Mouse (Mus musculus): Measurements from ENCODE around the gene Aldh3b2. TPM values are rescaled to one million over a fixed set of nuclear protein-coding genes. Genes with fewer than 3 reads are reported as not detected.
A peak's percentile ranks its signal among the peaks of the same experiment; 100 is the strongest.

Aldh3b2 gene
- total RNA-seq, 2 experiments from 2014 or later = 1.1 to 1.3 TPM

DNA sequence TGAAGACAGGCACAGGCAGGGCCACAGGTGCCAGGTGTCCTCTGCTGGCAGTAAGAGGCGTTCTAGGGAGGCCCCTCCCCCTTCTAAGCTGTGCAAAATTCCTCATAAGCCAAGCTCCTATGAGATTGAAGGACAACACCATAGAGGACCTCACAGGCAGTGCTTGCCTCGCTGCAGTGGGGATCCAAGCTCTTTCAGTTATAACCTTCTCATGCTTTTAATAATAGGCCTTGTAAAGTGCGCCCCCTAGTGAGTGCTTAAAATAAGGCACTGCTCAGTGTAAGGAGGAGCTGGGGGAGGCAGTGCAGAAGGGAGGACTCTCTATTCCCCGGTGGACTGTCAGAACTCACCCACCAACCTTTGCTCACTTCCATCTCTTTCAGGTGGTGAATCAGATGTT, 8.2 kb downstream of the Aldh3b2 start:
- peak; percentile 65; the same call in 1 of the 2 replicates for ATAC-seq (replicated peaks; ENCODE audit: low FRiP score, poor library complexity, severe bottlenecking)

DNA sequence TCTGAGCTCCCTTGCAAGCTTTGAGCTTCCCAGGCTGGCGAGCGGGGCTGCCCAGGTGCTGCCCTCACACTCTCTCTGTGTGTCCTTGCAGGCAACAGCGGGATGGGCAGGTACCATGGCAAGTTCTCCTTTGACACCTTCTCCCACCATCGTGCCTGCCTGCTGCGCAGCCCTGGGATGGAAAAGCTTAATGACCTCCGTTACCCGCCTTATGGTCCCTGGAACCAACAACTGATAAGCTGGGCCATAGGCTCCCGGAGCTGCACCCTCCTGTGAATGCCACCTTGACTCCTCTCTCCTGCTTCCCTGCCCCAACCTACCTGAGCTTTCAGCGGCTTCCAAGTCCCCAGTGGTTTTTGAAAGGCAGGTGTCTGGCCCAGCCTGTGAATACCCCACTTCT, 8.8 kb downstream of the Aldh3b2 start:
- no peak for ATAC-seq (replicated peaks; ENCODE audit: low FRiP score, poor library complexity, severe bottlenecking)

DNA sequence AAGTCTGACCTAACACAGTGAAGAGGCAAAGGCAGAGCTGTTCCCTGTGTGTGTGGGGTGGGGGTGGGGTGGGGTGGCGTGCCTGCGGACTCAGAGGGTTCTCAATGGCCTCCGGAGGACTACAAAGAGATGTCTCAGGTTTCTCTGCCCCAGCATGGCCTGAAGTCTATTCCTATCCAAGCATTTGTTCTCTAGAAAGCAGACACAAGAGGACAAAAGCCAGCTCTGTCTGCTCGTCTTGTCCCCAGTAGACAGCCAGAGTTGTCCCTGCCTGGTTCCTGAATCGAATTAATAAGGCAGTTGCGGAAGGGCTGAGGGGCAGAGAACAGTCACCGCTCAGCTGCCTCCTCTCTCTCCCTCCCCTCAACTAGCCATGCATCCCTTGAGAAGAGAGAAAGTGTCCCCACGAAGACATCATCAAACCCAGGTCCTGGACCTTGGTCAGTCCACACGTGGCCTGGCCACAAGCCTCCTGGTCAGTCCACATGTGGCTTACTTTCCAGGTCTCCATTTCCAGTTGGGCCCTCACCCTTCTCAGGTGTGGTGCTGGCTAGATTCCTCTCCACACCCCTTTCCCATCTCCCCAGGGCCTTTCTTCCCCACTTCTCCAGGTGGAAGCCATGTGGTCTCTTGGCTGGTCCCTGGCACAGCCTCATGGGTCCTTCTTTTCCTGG, 11.5 kb downstream of the Aldh3b2 start:
- no peak for ATAC-seq (replicated peaks; ENCODE audit: low FRiP score, poor library complexity, severe bottlenecking)

GRCm38 (mm10) chr19:3985261-3985681, 13.1 kb downstream of the Aldh3b2 start:
- ATAC-seq (replicated peaks; ENCODE audit: low FRiP score, poor library complexity, severe bottlenecking) = no peak

- ATAC-seq (replicated peaks; ENCODE audit: low FRiP score, poor library complexity, severe bottlenecking) = peak; percentile 63
Measured at GRCm38 (mm10) chr19:3986334-3986733, 14.2 kb downstream of the Aldh3b2 start, which contains the start of gene Acy3. Acy3 (plus strand) TSS chr19:3986570.

- ATAC-seq (replicated peaks; ENCODE audit: low FRiP score, poor library complexity, severe bottlenecking) = no peak
Measured at GRCm38 (mm10) chr19:3988066-3988465, 15.9 kb downstream of the Aldh3b2 start.

DNA sequence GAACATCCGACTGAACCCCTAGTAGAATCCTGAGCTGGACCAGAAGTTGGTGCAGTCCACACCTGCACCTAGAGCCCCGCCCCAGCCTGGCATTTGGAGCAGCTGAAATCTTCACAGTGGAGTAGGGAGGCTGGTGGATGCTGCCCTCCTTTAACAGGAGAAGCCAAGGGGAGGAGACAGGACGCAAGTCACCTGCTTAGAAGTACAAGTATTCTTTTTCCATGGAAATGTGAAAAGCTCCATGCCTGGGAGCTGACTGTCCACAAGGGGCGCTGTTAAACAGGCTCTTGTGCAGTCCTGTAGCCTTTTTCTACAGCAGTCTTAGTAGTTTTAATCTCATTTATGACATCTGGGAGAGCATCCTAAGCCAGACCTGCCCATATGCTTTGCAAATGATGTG, 16.6 kb downstream of the Aldh3b2 start:
- ATAC-seq (replicated peaks; ENCODE audit: low FRiP score, poor library complexity, severe bottlenecking) = no peak

- no peak for ATAC-seq (replicated peaks; ENCODE audit: low FRiP score, poor library complexity, severe bottlenecking)
Measured at GRCm38 (mm10) chr19:3990804-3991203, 18.7 kb downstream of the Aldh3b2 start.

DNA sequence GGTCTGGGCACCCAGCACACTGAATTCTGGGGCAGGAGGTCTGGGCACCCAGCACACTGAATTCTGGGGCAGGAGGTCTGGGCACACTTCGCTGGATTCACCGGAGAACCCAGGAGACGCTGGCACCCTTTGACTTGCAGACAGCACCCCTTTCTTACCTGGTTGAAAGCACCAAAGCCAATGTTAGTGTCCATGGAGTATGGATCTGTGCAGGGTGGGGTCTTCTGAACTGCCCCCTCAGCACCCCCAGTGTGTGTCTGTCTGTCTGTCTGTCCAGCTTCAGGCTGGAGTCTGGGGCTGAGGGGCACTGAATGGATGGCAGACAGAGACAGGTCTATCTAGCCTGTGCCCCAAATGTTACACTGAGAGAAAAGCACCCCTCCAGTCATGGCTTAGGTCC, 19.4 kb downstream of the Aldh3b2 start:
- ATAC-seq (replicated peaks; ENCODE audit: low FRiP score, poor library complexity, severe bottlenecking) = no peak

DNA sequence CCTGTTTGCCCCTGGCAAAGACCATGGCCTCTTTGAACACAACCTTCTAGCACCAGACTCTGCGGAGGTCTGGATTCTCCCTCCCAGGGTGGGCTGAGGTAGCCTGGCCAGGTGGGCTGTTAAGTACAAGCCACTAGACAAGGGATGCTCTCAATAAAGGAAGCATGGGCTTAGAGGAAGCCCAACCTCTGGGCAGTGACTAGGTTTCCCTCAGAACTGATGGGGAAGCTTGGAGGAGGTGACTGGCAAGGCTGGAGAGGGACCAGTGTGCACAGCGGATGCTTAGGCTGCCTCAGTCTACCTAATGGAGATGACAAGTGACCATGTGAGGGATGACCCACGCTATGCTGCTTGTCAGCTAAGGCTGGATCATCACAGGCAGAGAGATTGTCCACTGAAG, 19.8 kb downstream of the Aldh3b2 start:
- no peak for ATAC-seq (replicated peaks; ENCODE audit: low FRiP score, poor library complexity, severe bottlenecking)

DNA sequence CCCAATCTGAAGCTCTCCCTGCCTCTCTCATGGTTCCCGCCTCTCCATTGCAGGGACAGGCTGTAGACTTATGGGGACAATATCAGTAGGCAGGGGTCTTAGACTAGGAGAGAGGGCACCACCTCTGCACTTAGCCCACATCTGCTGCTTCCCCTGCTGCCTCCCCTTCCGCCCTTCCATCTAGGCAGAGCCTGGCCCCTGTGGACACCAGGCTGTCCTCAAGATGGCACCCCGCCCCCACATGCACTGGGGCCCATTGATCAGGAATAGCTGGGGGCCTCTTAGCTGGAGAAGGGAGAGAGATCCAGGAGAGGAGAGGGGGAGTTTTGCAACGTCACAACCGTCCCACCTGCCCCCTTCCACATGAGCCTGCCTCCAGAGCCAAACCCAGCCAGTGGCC, 20.3 kb downstream of the Aldh3b2 start, which contains the start of gene Tbx10:
Tbx10 (plus strand) TSS at position 337 of the 400 bp plus-strand sequence.
- no peak for ATAC-seq (replicated peaks; ENCODE audit: low FRiP score, poor library complexity, severe bottlenecking)

GRCm38 (mm10) chr19:3994932-3995331, 22.8 kb downstream of the Aldh3b2 start:
- ATAC-seq (replicated peaks; ENCODE audit: low FRiP score, poor library complexity, severe bottlenecking) = no peak

- no peak for ATAC-seq (replicated peaks; ENCODE audit: low FRiP score, poor library complexity, severe bottlenecking)
Measured at GRCm38 (mm10) chr19:3995505-3995904, 23.4 kb downstream of the Aldh3b2 start.

- no peak for ATAC-seq (replicated peaks; ENCODE audit: low FRiP score, poor library complexity, severe bottlenecking)
Measured at GRCm38 (mm10) chr19:3996106-3996505, 24.0 kb downstream of the Aldh3b2 start.

GRCm38 (mm10) chr19:3996747-3997146, 24.6 kb downstream of the Aldh3b2 start:
- no peak for ATAC-seq (replicated peaks; ENCODE audit: low FRiP score, poor library complexity, severe bottlenecking)

- no peak for ATAC-seq (replicated peaks; ENCODE audit: low FRiP score, poor library complexity, severe bottlenecking)
Measured at GRCm38 (mm10) chr19:3997231-3997630, 25.1 kb downstream of the Aldh3b2 start.

DNA sequence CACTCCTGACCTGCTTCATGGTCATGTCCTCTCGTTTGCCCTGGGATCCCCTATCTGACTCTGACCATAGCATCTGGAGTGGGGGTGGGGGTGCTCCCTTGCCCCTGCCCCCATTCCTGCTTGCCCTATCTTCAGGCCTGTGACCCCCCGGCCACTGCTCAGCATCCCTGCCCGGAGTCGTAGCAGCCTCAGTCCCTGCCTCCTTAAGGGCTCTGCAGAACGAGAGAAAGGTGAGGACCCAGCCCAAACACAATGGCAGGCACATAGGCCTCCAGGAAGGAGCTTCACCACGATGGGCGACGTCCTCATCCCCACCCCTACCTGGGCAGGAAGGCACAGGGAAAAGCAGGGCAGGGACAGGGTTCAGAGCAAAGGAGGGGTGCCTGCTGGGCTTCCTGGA, 26.2 kb downstream of the Aldh3b2 start:
- no peak for ATAC-seq (replicated peaks; ENCODE audit: low FRiP score, poor library complexity, severe bottlenecking)

- ATAC-seq (replicated peaks; ENCODE audit: low FRiP score, poor library complexity, severe bottlenecking) = no peak
Measured at GRCm38 (mm10) chr19:3999121-3999730, 27.1 kb downstream of the Aldh3b2 start.

DNA sequence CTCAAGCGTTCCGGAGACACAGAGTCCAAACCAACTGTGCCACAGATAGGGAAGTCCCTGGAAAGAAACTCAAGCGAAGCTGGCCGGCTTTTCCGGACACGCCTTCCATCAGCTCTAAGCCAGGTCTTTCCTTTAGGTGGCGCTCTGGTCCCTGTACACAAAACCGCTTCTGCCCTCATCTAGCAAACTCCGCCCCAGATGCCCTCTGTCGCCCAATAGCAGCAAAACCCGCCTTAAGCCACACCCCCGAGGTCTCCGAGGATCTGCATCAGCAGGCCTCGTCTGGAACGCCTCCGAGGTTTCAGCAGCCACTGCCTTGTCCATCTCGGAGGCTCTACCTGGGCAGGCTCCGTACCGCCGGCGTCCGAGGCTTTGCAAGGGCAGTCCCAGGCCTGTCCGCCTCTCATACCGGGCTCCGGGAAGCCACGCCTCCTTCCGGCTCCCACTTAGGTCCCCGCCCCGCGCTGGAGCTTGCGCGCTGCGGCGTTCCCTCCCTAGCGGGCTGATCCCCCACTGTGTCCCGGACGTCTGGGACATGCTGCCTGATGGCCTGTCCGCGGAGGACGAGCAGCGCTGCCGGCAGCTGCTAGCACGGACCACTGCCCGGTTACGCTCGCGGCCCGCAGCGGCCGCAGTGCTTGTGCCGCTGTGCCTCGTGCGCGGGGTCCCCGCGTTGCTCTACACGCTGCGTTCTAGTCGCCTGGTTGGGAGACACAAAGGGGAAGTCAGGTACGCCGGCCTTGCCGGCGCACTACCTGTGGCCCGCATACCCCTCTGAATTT, 28.2 kb downstream of the Aldh3b2 start, which contains the start of the genes Nudt8 and Gm49405:
Nudt8 (plus strand) TSS at position 462 of the 782 bp plus-strand sequence.
Gm49405 (plus strand) TSS at position 508 of the 782 bp plus-strand sequence.
- peak; percentile 91 for ATAC-seq (replicated peaks; ENCODE audit: low FRiP score, poor library complexity, severe bottlenecking)

- no peak for ATAC-seq (replicated peaks; ENCODE audit: low FRiP score, poor library complexity, severe bottlenecking)
Measured at GRCm38 (mm10) chr19:4000949-4001525, 28.9 kb downstream of the Aldh3b2 start.

All from erythroid progenitor cell, adult 5-6 weeks (primary cell).